Mouse (Mus musculus): ENCODE measurements at regions not wholly inside any gene's neighbourhood (a gene's known extent, or its start where the extent isn't known, plus 50 kb on each side); places are given as distances from the start of the nearest gene placed in this dataset.

DNA sequence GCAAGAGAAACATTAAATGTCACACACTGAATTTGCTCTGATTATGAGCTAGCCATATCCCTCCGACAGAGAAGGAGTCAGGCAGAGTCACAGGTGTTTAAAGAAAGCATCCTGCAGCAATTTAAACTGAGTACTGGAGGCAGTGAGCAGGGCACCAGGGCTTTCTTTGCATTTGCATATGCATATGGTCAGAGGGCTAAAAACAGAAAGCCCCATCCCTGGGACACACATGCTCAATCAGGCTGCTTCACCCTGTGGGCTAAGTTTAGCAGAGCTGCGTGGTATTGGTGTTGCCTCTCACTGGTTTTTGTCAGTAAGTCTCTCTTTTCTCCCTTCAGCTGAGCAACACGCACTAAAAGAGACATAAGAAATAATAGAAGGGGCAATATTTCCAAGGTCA lies 289.9 kb upstream of the Rps6ka3 start:
- DNase-seq (ENCODE audit: low read depth, low spot score) = no peak

DNA sequence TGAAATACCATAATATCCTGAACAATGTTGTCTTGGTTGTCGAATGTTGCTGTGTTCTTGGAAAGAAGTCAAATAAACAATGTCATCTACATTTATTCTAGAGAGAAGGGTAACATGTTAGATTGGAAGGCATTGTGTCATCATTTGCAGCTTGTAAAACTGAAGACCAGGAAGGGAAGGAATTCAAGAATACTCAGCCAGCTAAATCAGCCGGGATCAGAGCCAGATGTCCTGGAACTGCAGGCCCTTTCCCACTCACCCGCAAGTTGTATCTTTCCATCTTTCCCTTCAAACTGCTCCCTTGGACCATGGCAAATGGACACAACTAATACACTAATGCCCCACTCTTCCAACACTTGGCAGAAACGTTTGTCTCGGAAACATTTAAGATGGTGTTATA lies 288.7 kb upstream of the Rps6ka3 start:
- no peak for DNase-seq (ENCODE audit: low read depth, low spot score)

DNA sequence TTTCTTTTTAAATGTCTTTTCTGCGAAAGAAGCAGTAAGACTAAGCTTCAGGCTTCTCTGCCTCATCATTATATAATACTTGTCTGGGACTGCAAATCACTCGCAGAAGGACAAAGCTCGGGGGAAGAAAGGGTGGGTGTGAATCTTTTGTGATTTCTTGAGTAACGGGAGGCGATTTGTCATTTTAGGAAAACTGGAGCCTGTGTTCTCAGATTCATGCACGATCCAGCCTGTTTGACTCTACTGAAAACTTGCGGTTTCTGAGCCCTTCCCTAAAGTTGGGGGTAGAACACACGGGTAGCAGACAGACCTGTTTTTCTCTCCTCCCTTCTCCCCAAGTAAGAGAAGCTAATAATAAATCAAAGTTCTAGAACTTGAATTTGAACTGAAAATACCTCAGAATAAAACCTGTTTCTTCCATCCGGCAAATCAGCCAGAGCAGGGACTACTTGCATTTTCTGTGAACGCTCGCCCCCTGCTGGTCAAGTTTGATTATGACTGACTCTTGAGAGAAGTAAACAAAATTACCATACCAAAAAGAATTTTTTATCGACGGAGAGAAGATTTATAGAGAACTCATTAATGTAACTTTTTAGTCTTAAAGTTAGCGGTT lies 288.2 kb upstream of the Rps6ka3 start:
- peak; percentile 62 for DNase-seq (ENCODE audit: low read depth, low spot score)

DNA sequence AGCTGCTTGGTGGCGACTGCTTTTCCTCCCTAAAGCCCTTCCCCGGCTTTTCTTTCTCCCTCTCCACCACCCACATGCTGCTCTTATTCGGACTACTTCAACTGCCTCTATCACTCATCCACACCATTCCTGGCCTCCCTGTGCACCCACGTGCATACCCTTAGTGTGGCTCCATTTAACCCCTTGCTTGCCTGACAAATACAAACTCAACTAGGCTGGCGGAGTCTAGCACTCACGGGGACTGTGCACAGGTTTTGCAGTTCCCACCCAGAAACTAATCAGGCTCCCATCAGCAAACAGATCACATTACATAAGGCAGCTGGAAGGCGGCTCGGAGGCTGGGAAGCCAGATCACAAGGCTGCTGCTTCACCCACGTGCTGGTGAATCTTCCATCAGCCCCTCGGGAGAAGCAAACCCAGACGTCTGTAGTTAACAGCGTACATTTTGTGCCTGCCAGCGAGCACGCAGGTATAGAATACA lies 287.0 kb upstream of the Rps6ka3 start:
- no peak for DNase-seq (ENCODE audit: low read depth, low spot score)

DNA sequence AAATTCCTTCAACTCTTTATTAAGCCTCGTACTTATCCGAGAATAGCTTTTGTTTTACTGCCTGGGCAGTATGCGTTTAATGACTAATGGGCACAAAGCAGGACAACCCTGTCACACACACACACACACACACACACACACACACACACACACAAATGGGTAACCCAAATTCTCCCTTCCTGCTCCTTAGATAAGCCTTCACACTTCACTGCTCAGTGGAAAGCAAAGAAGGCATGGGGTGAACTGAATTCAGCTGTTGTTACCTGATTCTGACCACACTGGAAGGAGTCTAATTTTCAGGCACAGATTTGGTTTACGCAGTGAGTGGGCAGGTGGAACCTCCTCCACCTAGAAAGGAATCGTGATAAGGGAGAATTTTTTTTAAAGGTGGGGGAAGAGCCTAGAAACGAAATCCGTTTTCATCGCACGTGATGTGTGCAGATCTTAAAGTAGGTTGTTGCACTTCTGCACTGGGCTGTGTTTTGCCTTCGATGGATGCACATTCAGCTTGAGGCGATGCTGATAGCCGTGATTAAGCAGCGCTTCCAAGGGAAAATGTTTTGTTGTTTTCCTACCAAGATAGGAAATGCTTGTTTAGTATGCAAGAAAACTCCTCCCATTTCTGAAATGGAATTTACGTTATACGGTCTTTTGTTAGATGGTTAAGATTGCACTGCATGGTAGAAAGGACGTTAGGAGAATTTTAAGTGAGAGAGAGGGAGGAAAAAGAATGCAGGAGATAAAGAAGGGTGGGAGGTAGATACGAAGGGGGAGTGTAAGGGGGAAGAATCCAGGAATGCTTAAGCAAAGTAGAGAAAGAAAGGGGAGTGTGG lies 286.2 kb upstream of the Rps6ka3 start:
- no peak for DNase-seq (ENCODE audit: low read depth, low spot score)

DNA sequence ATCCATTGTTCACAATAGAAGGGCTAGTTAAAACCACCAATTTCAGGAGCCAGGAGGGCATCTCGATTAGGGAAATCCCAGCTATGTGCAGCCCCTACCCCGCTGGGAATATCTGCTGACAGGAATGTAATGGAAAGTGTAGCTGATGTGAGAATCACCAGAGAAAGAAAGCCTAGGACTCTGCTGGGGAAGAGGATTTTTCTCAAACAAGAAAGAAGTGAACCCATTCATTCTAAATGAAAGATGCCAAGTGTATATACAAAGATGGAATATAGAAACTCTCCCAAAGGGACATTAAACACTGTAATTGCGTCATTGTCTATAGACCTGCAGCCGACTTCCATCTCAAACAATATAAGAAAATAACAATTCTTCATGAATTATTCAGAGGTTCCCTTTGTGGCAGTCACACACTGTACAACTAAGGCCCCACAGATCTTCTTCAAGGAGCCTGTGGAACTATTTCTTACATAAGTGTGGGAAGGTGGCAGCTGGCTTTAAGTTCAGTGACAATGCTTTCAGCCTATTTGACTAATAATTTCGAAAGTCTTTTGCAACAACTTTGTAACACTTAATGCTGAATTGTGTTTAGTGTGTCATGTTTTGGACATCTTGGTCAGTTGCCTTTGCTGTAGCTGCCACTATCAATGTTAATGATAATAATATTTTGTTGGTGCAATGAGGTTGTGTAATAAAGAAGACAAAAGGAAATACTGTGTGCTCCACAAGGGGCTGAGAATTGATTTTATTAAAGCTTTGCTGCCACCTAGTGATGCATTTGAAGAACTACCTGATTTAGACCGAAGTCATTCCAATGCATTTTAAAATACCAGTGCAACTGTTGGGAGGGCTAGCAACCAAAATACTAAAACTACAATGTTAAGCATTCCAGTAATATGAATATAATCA lies 285.4 kb upstream of the Rps6ka3 start:
- peak; percentile 13 for DNase-seq (ENCODE audit: low read depth, low spot score)

DNA sequence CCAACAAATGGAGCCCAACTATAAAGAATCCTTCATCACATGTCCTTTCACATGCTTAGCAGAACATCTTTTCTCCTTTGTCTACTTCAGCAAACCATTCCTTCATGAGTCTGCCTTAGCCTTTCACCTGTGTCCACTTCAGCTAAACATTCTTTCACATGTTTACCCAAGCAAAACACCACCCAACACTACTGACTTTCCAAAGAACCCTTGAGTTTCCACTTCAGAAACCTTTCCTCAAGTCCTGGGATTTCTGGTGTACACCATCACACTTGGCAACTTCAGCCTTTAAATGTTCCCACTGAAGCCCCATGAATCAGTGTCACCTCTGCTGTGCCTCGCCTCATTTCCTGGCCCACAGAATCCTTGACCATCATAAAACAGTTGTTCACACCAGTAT lies 278.2 kb upstream of the Rps6ka3 start:
- no peak for DNase-seq (ENCODE audit: low read depth, low spot score)

DNA sequence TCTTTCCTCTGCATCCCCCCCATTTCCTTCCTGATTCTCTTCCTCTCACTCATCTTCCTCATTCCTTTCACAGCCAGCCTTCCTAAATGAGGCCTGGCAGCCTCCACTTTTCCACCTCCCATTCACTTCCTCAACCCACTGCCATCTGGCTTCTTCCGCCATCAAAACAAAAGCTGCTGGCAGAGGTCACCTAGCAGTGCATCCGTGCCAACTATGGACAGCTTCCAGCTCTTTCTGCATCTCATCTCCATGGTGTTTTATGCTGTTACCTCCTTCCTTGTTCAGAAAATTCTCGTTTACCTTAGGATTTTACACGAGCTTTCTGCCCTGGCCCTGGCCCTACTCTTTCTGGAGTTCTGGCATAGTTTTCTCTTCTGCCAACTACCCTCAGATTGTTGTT lies 262.9 kb upstream of the Rps6ka3 start:
- DNase-seq (ENCODE audit: low read depth, low spot score) = no peak

DNA sequence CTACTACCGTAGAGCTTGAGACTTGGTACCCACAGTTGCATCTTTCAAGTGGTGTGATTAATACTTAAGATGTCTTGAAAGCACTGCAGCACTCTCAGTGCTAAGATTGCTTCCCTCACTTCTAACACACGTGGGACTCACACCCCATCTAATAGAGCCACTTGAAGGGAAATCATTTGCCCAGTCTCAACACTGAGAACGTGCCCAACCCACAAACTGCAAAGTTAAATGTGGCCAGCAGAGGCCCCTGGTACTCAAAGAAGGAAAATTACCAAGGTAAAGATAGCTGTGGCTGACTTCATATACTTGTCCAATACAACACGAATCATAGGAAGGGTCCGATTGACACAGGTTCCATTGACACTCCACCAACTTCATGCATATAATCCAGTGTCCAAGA lies 238.4 kb upstream of the Rps6ka3 start:
- no peak for DNase-seq (ENCODE audit: low read depth, low spot score)

DNA sequence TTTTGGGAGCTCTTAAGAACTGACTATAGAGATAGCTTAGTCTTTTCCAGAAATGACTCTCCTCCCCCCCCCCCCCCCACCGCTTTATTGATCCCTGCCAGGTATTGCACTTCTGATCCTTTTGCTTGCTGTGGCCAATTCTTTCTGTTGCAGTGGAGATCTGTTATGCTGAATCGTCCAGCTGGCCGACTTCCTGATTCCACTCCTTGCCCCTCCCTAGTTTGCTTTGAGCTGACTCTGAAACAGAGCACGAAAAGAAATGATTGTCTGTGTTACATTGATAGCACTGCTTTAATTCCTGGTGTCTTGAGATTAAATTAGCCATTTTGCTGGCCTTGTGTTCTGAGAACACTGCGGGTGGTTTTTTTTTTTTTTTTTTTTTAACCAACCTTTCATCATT lies 233.5 kb upstream of the Rps6ka3 start:
- no peak for DNase-seq (ENCODE audit: low read depth, low spot score)

DNA sequence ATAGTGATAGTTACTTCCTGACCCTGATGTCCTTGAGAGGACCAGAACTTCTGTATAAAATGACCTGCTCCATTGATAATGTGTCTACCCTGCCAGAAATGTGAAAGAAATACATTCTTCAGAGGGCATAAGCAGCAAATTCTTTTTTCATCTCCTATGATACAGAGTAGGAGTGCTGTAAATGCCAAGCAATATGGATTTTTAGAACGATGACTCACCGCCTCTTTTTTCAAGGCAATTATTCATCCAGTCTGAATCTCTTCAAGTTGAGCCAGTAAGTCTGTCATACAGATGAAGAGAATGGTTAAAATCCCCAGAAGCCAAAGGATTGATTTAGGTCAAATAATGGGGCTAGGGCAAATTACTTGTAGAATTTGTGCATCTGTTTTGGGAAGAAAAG lies 225.4 kb upstream of the Rps6ka3 start:
- no peak for DNase-seq (ENCODE audit: low read depth, low spot score)

DNA sequence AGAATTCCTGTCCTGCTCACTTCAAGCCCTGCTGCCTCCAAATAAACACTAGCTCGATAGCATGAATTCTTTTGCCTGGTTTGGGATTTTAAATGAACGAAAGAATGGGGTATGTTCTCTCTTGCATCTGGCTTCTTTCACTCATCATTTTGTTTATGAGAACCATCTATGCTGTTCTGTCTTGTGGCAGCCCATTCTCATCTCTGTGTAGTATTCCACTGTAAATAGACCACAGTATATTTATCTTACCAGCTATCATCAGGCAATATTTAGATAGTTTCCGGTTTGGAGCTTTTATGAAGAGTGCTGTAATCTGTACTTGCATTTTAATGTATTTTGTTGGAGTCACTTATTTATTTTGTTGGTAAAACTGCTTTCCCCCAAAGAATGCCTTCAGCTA lies 222.4 kb upstream of the Rps6ka3 start:
- no peak for DNase-seq (ENCODE audit: low read depth, low spot score)

DNA sequence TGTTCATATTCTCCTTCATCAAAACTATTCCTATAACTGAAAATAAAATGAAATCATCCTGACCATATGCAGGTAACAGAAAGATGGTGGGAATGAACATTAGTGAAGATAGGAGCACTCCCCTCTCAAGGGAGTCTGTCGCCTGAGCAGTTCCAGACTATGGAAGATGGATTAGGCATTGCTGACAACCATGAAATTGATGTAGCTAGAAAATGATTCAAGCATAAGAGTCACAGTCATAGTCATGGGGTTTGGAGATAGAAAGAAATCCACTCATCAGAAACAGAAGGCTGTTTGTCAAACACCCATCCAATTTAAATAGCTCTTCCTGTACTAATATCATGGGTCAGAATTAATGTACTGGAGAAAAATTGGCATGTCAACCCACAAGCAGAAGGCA lies 191.2 kb upstream of the Rps6ka3 start:
- no peak for DNase-seq (ENCODE audit: low read depth, low spot score)

DNA sequence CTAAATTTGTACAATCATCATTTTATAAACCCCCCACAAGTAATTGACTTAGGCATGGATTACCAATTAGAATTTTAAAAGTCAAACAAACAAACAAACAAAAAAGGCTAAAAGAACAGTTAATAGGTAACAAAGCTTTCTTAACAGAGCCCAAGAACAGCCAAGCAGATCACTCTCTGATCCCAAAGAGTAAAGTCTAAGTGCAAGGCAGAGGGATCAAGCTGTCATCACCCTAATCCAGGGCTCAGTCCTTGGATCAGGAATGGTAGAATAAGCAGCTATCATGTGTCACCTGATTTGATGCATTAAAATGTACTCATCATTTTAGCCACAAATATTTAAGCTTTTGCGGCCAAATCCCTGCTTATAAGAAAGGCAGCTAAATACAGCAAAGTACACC lies 183.8 kb upstream of the Rps6ka3 start:
- no peak for DNase-seq (ENCODE audit: low read depth, low spot score)

DNA sequence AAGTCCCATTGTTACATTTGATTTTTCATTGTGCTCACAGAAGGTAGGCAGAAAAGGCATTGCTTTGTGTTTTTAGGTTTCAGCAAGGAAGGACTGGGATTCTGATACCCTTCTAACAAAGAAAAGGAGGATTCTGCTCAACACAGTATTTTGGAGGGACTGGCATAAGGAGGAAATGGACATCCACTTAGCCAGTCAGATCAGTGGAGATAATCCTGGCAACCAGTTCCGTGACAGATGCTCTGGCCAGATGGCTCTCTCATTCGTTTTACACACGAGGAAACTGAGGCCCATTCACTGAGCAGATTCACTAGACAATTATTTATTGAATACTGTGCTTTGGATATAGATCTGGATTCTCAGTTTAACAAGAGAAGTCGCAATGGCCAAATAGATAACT lies 178.2 kb upstream of the Rps6ka3 start:
- no peak for DNase-seq (ENCODE audit: low read depth, low spot score)

DNA sequence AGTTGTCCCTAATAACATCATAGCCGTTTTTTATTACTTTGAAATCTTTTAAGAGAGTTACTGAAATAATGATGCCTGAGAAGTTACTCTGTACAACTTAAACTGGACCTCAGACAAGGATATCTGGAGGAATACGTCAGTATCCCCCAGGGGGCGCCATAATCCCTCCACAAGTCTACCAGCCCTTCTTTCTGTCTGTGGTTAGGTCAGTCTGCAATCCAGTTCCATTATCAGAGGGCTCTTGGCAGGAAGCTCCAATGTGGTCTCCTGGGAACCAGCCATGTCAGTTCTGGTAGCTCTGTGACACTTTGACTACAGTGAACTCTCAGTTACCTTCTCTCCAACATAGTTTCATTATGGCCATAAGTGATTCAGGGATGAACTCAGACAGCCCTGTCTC lies 166.7 kb upstream of the Rps6ka3 start:
- peak; percentile 46 for DNase-seq (ENCODE audit: low read depth, low spot score)

DNA sequence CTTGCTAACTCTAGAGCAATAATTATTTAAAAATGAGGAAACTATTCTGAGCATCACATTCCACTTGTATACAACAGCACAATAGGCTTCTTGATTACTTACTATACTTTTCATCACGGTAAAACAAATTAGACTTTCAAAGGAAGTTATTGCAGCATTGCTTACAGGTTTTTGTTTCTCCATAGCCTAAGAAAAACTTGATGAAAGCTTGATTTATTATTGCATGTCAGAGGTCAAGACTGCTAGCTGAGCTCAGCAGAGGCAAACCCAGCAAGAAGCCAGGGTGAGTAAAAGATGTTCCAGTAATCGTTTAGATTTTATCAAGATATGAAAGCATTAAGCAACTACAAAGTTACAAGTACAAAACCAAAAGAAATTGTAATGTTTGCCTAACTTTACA lies 162.2 kb upstream of the Rps6ka3 start:
- DNase-seq (ENCODE audit: low read depth, low spot score) = no peak

DNA sequence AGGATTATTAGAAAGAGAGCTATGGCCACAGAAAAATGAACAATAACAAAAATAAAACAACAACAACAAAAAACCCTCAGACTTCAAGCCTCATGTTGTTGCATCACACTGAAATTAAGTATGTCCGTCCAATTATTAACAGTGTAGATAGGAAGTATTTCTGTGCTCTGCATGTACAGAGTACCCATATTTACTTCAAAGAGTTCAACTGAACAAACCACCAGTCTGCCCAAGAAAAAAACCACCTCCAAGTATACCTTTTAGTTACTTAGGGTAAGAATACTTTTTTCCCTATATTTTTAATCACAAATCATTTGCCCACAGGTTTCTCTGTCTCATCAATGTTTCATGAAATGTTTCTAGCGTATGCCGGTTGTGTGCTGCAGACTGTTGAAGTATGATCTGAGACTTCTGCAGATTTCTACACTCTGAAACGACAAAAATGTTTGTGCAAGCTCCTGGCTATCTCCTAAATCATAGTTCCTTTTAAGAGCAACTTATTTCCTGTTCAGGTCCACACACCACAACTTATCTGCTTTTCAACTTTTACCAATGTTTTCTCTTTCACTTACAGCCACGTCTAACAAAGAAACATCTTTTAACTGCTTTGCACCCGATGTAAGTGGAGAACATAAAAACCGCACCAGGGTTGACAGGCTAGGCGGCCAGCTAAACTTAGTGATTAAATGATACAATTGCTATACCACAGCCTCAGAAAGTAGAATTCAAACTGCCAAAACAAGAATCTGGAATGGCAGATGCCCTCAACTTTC lies 154.2 kb upstream of the Rps6ka3 start:
- DNase-seq (ENCODE audit: low read depth, low spot score) = no peak

DNA sequence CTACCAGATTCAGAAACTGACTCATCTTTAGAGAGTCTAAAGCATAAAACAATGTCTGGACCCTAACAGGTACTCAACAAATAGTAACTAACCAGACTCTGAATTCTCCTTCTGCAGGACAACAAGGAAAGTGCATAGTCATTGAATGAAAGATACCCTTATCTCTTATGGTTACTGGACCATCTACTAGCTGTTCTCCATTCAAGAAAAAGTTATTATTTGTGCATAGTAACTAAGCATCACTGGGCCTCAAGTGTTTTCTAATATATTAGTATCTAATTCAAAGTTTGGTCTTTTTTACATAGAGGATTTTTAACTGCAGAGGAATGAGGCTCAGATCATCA lies 153.7 kb upstream of the Rps6ka3 start:
- no peak for DNase-seq (ENCODE audit: low read depth, low spot score)

DNA sequence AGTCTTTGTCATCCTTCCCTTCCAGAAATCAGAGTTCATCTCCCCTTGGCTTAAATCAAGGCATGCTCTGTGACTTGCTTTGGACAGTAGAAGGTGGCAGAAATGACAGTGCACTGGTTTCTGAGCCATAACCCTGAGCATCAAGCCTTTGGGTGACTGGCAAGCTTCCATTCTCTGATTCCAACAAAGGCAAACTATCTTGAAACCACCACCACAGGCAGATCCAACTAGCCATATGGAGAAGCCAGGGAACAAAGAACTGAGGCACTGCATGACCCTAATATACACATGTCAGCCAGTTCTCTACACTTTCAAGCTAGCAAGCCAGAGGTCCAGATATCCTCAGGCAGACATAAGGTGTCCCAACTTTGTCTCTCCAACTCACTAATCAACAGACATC lies 151.2 kb upstream of the Rps6ka3 start:
- DNase-seq (ENCODE audit: low read depth, low spot score) = no peak

DNA sequence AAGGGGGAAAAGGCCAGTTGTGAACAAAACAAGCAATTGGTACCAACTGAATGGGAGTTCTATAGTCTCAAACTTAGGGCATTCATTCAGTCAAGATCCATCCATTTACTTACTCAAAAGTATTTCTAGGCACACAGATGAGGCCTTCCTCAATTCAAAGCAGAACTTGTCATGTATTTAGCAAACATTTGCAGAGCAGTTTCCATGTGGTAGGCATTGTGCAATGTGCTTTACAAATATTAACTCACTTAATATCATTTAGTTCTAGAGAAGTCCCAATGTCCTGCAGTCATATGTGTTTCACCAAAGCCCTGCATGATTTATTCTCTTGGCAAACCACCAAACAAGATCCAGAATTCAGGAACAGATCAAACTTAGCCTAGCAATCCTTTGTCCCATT lies 148.8 kb upstream of the Rps6ka3 start:
- DNase-seq (ENCODE audit: low read depth, low spot score) = no peak

DNA sequence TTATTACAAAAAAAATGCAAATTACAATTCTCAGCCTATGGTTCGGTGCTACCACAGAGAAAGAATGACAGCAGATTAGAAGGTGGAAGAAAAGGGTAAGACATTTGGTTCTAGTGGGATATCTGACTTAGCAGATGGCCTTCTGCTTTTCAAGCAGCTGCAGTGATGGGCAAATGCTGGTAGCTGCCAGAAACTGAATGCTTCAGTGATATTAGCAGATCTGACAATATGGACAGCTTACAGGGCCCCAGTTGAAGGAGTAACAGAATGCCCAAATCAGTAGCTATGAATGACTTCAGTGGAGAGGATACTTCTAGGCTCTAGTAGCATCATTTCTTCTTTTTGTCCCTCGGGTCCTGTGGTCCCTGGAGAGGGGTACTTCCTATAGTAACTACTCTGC lies 143.9 kb upstream of the Rps6ka3 start:
- no peak for DNase-seq (ENCODE audit: low read depth, low spot score)
